Mouse (Mus musculus) layer of hippocampus, adult 11-12 months (tissue): ENCODE data around the gene Olfr538.
"Not testable (repeated sequence)": the region's sequence is repeated elsewhere in the genome, so short reads cannot be mapped to it uniquely, and the experiment has no call there.

Experiments used
- DNase-seq: peaks from one replicate; pipeline ENCODE4 v3.0.0; 2022; ENCODE audit warnings: low spot score

The Olfr538 gene

GRCm38 (mm10) chr7:140567586-140567985 lies at the start of gene Olfr538:
TSS of gene Olfr538 (plus strand) at chr7:140567886.
- DNase-seq = no peak

- no peak for DNase-seq
These were observed 27.9 kb upstream of the Olfr538 start for GRCm38 (mm10) chr7:140539746-140540145.

- not testable (repeated sequence) for DNase-seq
These were observed 33.3 kb downstream of the Olfr538 start, which contains the start of gene Olfr46 for GRCm38 (mm10) chr7:140600969-140601368. TSS of gene Olfr46 (plus strand) at chr7:140601269.
